Mouse (Mus musculus): Measurements from ENCODE around the gene Rbmxl2. TPM values are rescaled to one million over a fixed set of nuclear protein-coding genes. Genes with fewer than 3 reads are reported as not detected.

Gene Rbmxl2
- polyA plus RNA-seq (2017; shearing (Covaris generic)) = not detected

DNA sequence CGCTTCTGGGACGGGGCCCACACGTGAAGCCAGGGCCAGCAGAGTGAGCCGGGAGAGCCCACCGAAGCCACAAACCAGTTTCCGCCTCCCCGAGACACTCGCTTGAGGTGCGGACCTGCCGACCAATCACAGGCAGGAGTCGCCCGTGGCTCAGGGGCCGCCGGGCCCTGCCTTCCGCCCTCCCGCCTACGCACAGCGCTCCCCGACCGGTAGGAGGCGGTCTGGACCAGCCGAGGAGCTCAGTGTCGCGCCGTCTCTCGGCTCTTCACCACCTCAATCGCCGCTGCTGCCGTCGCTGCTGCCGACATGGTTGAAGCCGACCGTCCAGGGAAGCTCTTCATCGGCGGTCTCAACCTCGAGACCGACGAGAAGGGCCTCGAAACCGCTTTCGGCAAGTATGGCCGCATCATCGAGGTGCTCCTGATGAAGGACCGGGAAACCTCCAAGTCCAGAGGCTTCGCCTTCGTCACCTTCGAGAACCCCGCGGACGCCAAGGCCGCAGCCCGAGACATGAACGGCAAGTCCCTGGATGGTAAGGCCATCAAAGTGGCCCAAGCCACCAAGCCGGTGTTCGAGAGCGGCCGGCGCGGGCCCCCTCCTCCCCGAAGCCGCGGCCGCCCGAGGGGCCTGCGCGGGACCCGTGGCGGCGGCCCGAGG lies at the start of gene Rbmxl2:
Rbmxl2 (plus strand) TSS at position 242 of the 657 bp plus-strand sequence.
- ATAC-seq = no peak

- no peak for ATAC-seq
Measured at GRCm38 (mm10) chr7:107166690-107167089, 42.6 kb upstream of the Rbmxl2 start, which contains the start of gene Nlrp14. TSS of gene Nlrp14 (plus strand) at chr7:107166990.

GRCm38 (mm10) chr7:107180406-107180805 lies 28.8 kb upstream of the Rbmxl2 start:
- ATAC-seq = no peak

DNA sequence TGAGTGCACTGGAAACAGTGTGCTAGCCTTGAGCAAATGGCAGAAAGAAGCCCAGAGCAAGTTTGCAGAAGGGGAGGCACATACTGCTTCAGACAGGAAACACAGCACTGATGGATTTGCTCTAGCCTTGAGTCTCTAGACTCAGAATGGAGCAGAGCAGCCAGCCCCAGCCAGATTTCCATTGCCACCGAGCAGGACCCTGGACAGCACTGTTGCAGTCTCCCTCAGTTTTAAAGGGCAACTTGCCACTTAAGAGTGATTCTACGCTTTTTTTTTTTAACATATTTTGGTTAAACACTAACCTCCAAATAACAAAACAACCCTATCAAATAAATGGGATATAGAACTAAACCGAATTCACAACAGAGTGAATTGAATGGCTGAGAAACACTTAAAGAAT lies 7.4 kb upstream of the Rbmxl2 start:
- ATAC-seq = no peak

GRCm38 (mm10) chr7:107207843-107208242 lies 1.4 kb upstream of the Rbmxl2 start:
- no peak for ATAC-seq

GRCm38 (mm10) chr7:107210126-107210576 lies 906 bp downstream of the Rbmxl2 start:
- no peak for ATAC-seq

DNA sequence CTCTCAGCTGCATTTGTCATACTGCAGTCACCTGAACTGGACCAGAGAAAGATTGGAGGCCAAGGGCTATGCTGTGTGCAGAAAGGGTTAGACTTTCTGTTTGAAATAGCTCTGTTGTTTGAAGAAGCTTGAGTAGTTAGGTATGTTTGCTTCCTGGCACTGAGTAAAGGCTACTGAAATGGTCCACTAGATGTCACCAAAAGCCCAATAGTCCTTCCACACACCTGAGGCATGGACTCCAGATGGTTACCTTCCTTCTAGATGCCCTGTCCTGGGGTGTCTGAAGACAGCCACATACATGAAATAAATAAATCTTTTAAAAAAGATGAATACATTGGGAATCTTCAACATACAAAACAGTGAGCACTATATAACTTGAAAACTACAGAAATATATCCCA lies 6.5 kb downstream of the Rbmxl2 start:
- no peak for ATAC-seq

DNA sequence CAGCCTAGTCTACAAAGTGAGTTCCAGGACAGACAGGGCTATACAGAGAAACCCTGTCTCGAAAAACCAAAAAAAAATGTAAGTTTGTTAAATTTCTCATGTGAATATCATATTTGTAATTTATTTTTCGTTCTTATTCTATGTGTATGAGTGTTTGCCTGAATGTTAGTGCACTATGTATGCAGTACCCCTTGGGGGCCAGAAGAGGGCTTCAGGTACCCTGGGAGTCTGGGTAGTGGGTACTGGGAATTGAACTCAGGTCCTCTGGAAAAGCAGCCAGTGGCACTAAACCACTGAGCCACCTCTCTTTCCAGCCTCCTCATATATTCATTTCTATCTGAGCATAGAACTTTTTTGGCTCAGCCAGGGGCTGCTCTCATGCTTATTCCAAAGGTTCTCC lies 7.6 kb downstream of the Rbmxl2 start:
- ATAC-seq = no peak

DNA sequence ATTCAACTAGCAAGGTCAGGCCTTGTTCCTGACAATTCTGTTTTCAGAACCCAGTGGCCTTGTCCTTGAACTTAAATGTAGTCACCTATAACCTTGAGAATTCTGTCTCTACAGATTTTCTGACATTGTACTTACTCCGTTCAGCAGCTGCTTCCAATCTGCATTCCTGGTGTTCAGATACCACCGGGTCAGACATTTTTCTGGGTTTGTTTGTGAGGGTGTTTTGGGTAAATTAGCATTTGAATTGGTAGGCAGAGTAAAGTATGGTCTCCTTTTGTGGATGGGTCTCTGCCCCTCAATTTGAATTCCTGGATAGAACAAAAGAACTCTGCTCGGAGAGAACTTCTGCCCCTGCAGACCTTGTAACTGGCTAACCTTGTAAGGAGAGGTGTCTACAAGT lies 27.6 kb downstream of the Rbmxl2 start:
- no peak for ATAC-seq

DNA sequence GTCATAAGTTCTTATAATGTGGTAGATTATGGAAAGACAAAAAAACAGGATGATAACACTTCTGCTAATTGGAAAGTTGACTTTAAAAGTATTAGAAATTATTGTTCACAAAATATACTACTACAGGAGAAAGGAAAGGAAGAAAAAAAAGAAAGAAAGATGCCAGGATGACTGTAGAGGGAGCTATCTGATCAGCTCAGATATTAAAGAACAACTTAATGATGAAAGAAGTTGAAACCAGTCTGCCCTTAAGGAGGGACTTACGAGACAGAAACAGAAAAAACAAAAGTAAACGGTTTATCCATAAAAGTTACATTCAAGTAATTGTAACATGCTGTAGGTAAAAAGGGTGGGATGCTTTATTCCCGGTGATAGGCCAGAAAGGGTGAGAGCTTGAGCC lies 28.3 kb downstream of the Rbmxl2 start:
- ATAC-seq = no peak

GRCm38 (mm10) chr7:107241371-107241883 lies 32.2 kb downstream of the Rbmxl2 start:
- ATAC-seq = no peak

DNA sequence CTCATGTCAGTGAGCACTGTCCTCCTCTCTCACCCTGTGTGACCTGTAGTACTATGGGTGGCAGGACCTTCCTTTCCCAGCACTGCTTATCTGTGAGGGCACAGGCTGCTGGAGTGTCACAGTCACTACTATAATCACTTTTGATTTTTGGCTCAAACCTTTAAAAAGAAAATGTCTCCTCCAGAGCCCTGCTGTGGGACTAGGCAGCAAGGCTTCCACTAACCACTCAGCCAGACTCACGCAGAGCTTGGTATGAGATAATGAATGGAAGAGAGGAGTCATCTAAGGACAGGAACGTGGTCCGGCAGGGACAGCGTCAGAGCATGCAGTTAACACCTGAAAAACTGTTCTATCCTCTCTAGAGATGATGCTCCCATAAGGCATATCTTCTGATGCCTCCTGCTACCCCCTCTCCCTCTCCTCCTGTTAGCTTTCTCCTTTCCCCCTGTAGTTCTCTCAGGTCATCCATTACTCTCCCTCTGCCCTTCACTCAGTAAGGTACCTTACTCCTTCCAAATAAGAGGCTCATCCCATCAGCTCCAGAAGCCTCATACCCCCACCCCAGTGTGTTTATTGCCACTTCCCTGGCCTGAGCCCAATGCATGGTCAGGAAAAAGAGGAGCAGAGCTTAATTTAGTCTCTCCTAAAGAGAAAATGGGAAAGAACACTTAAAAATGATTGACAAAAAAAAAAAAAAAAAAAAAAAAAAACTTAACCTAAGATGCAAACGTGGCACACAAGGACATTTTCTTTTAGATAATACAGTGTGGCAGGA lies 41.2 kb downstream of the Rbmxl2 start:
- no peak for ATAC-seq

DNA sequence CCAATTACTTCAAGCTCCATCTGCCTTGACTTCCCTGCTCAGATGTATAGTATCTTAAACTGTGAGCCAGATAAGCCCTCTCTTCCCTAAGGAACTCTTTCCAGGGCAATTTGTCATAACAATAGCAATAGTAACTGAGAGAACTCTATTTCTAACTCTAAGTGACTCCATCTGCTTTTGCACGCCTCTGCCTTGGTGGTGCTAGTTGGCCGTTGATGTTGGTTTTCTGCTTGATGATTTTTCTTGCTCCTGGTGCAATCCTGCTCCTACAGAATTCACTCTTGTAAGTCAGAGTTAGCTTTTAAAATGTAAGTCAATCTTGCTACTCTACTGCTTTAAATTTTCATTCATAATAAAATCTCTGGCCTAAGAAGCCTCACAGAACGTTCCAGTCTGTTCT lies 44.1 kb downstream of the Rbmxl2 start:
- no peak for ATAC-seq

GRCm38 (mm10) chr7:107259936-107260335 lies 50.7 kb downstream of the Rbmxl2 start:
- ATAC-seq = no peak

Other genes starting within 250 kb of the Rbmxl2 start
- gene Olfr6, start 245.5 kb upstream of the Rbmxl2 start, polyA plus RNA-seq (2017; shearing (Covaris generic)) = under 1 TPM in 1 of 2 experiments, not detected in 1; 0.08 TPM
- gene Olfr711, start 234.0 kb upstream of the Rbmxl2 start, polyA plus RNA-seq (2017; shearing (Covaris generic)) = not detected
- not detected for gene Olfr2, start 203.4 kb upstream of the Rbmxl2 start, polyA plus RNA-seq (2017; shearing (Covaris generic))
- not detected for gene Olfr713, start 178.3 kb upstream of the Rbmxl2 start, polyA plus RNA-seq (2017; shearing (Covaris generic))
- gene Olfr714, start 138.5 kb upstream of the Rbmxl2 start, polyA plus RNA-seq (2017; shearing (Covaris generic)) = not detected
- not detected for gene Olfr17, start 116.2 kb upstream of the Rbmxl2 start, polyA plus RNA-seq (2017; shearing (Covaris generic))
- gene Olfr715b, start 99.1 kb upstream of the Rbmxl2 start, polyA plus RNA-seq (2017; shearing (Covaris generic)) = not detected
- not detected for gene Olfr715, start 78.4 kb upstream of the Rbmxl2 start, polyA plus RNA-seq (2017; shearing (Covaris generic))
- under 1 TPM in 1 of 2 experiments, not detected in 1; 0.12 TPM for gene Olfr716, start 71.1 kb upstream of the Rbmxl2 start, polyA plus RNA-seq (2017; shearing (Covaris generic))
- gene Nlrp14, start 42.5 kb upstream of the Rbmxl2 start, polyA plus RNA-seq (2017; shearing (Covaris generic)) = not detected
- gene Syt9, start 161.3 kb downstream of the Rbmxl2 start, polyA plus RNA-seq (2017; shearing (Covaris generic)) = not detected